Mouse (Mus musculus) brown adipose tissue, adult 24 weeks (tissue): ENCODE measurements around the gene Tex22. TPM values are rescaled to one million over a fixed set of nuclear protein-coding genes. Genes with fewer than 3 reads are reported as not detected.

ENCODE experiments used
- H3K27ac ChIP-seq: fragments of 200-500 bp; replicated peaks from 2 replicates; pipeline ENCODE4 v1.5.1; 2012; ENCODE audit warnings: low read depth, mild to moderate bottlenecking, low read length
- H3K4me1 ChIP-seq: fragments of 200-500 bp; 2 replicates; pipeline ENCODE4 v1.6.1; 2012; ENCODE audit warnings: low read length, mixed read lengths; ENCODE audit not compliant: control insufficient read depth, insufficient read depth, insufficient read length
- H3K4me3 ChIP-seq: fragments of 200-500 bp; 2 replicates; pipeline ENCODE4 v1.5.1; 2012; ENCODE audit warnings: low read depth, mild to moderate bottlenecking, low read length, moderate library complexity; ENCODE audit not compliant: insufficient read depth
- polyA plus RNA-seq: library from polyadenylated mRNA; stranded (reverse); fragments of >200 nt; gene quantifications from 2 replicates; pipeline ENCODE4 v1.2.4, GENCODE M21; 2012; ENCODE audit not compliant: missing spikeins, insufficient read depth, insufficient read length

Tex22 gene
- not detected in 2 replicates for polyA plus RNA-seq

- peak within 1 kb of the TSS; percentile 72 for H3K4me3 ChIP-seq
- peak within 1 kb of the TSS; percentile 90 for H3K27ac ChIP-seq
- H3K4me1 ChIP-seq: no peaks in the 10 kb centered on the region
These were observed at the start of gene Tex22 for GRCm38 (mm10) chr12:113074329-113075062. Gene Tex22, plus strand, starts transcription at chr12:113074502.

DNA sequence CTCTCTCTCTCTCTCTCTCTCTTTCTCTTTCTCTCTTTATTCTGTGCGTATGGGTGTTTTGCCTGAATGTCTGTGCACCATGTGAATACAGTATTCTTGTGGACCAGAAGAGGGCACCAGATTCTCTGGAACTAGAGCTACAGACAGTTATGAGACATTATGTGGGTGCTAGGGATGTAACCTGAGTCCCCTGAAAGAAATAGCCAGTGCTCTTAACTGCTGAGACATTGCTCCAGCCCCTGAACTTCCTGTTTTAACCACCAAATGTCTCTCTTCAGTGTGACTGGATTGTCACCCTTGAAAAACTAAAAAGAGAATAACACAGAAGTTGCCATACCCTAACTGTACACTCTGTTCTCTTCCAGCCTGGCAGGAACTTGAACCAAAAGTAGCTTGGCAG is 47.7 kb upstream of the Tex22 start:
- H3K27ac ChIP-seq: no peak overlapping the region
- no peak overlapping the region for H3K4me3 ChIP-seq
- peaks cover 11% of the 10 kb centered on the region; the same call in 1 of the 2 replicates for H3K4me1 ChIP-seq

DNA sequence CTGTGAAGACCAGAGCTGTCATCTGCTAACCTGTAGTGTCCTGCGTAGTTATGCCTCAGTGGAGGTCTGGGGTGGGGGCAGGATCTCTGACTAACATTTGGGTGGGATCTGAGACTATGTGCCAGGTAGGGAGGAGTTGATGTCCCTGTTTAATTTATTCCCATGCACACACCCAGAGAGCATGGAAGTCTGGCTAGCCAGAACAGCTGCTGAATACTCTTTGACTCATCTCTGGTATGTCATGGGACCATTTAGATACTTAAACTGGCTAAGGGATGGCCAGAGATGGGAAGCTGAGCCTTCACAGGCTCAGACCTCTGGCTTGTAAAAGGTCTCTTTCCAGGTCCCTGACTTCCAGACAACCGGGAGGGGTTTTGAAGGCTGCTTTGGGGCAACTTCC is 46.8 kb upstream of the Tex22 start:
- H3K4me3 ChIP-seq: no peak overlapping the region
- H3K27ac ChIP-seq: no peak overlapping the region
- peaks cover 19% of the 10 kb centered on the region for H3K4me1 ChIP-seq

- no peak overlapping the region for H3K27ac ChIP-seq
- H3K4me3 ChIP-seq: no peak overlapping the region
- peaks cover 19% of the 10 kb centered on the region for H3K4me1 ChIP-seq
These were observed 46.2 kb upstream of the Tex22 start for GRCm38 (mm10) chr12:113028067-113028466.

DNA sequence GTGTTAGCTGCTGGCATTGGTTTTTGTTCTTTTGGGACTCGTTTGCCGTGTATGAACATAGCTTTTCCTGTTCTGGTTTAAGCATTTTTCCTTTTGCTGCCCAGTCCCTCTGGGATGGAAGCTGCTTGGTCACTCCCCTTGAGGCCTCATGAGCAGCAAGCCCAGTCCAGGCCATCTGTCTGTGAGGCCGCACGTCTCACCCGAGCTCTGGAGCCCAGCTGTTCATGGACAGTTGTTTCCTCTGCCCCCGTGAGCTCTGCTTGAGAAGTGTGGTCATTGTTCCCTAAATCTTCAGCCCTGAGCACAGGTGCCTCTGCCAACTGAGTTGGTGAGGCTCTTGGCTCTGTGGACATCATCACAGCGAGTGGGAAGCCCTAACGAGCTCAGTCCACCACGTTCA is 45.4 kb upstream of the Tex22 start:
- no peak overlapping the region for H3K4me3 ChIP-seq
- H3K27ac ChIP-seq: no peak overlapping the region
- peaks cover 19% of the 10 kb centered on the region for H3K4me1 ChIP-seq

- H3K4me3 ChIP-seq: no peak overlapping the region
- H3K4me1 ChIP-seq: peaks cover 19% of the 10 kb centered on the region
- H3K27ac ChIP-seq: no peak overlapping the region
These were observed 44.3 kb upstream of the Tex22 start for GRCm38 (mm10) chr12:113030046-113030445.

DNA sequence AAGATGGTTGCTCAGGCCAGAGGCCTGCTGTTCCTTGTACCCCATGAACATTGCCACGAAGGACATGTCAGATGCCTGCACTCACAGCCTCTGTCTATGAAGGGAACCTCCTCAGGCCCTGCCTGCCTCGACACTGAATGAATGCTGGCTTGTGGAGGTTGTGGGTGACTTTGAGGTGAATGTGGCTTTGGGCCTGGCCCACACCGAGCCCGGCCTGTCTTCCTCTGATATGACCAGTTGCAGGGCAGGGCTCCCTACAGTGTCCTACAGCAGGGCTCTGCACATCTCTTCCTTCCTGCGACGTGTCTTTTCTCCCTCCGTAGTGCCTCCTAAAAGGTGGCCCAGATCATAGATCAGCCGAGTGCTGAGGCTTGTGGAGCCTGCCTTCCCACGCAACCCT is 43.3 kb upstream of the Tex22 start:
- Histone ChIP-seq H3K4me1 (peaks cover 19% of the 10 kb centered on the region), H3K4me3 (no peak overlapping the region), H3K27ac (peak overlapping the region; percentile 79)

DNA sequence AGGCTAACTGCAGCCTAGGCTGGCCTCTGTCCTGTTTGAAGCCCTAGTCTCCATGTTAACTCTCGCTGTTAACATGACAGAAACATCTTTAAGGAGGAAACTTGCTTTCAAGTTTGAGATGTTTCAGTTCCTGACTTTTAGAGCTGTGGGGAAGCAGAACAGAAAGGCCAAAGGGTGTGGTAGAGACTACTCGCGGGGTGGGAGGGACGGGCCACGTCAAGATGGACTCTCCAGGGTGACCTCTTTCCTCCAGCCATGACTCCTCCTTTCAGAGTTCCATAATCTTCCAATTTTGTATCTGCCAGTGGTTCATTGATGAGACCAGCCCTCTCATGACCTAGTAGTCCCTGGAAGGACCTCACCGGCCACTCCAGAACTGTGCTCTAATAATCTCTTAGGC is 42.9 kb upstream of the Tex22 start:
- peak overlapping the region; percentile 79 for H3K27ac ChIP-seq
- no peak overlapping the region for H3K4me3 ChIP-seq
- peaks cover 19% of the 10 kb centered on the region for H3K4me1 ChIP-seq

DNA sequence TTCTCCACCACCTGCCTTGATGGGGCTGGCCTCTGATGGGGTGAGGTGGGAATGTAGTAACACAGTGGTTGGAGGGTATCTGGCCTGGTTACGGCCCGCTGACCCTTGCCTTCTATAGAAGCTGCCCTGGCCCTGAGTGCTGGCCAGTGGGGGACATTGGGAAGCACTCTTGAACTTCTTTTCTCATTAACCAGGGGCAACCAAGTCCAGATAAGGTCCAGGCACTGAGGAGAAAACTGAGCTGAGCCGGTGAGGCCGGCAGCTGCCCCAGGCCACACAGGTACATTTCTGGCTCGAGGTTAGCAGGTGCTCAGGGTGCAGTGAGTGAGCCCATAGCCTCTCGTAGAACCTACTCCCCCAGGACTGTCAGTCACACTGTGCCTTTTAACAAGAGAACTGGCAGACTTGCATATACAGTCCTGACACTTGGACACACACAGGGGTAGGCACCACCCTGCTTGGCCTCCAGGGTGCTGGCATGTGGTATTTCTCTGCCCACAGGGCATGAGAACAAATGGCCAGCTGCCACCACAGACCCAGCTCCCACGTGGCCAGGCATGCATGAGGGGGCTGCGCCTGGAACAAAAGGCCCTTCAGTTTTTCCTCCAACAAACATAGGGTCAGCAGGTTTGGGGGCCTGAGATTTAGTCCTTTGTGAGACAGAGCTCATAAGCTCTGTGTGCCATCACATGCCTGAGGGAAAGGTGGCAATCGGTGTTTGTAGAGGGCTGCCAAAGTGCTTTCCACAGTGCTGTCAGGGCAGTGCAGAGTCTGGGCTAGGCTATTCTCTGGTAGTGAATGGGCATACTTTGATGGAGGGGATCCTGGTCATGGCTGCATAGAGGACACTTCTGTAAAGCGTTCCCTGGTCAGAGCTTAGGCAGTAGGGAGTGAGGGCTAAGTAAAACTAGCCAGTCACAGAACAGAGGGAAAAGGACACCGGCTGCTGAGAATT is 41.7 kb upstream of the Tex22 start:
- H3K4me1 ChIP-seq: peaks cover 19% of the 10 kb centered on the region
- H3K4me3 ChIP-seq: no peak overlapping the region
- no peak overlapping the region for H3K27ac ChIP-seq

DNA sequence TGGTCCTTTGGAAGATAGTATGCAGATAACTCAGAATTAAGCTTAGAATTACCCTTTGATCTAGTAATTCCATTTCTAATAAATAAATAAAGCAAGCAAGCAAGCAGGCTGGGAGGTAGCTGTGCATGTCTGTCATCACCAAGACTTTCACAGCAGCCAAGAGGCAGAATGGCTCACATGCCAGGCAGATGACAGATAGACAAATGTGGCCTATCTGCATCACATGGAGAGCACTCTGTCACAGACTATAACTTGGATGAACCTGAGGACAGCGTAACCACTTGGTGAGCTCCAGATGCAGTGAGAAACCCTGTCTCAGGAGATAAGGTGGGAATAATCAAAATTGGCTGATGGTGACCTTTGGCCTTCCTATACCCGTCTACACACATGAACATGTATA is 39.2 kb upstream of the Tex22 start:
- H3K4me1 ChIP-seq: peaks cover 15% of the 10 kb centered on the region
- H3K4me3 ChIP-seq: no peak overlapping the region
- H3K27ac ChIP-seq: no peak overlapping the region

- Histone ChIP-seq H3K27ac (no peak overlapping the region), H3K4me3 (no peak overlapping the region), H3K4me1 (peaks cover 10% of the 10 kb centered on the region)
These were observed 37.3 kb upstream of the Tex22 start for GRCm38 (mm10) chr12:113036996-113037395.

DNA sequence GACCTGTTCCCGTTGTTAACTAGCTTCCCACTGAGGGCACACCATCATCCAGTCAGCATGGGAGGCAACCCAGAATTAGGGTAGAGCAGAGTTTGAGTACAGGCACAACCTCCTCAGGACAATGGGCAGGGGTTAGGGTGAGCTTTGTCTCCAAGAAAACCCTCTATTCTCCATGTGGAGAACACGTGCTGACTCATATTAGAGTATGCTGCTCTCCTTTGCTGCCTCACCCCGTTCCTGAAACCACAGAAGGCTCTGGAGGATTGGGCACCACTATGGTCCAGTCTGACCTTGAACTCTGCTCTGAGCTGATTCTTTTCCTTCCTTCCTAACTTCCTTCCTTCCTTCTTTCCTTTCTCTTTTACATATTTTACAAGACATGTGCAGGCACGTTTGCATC is 35.9 kb upstream of the Tex22 start:
- H3K4me3 ChIP-seq: no peak overlapping the region
- H3K4me1 ChIP-seq: 0 out of 2 replicates have a peak, but pooled peaks cover 6% of the 10 kb centered on the region
- H3K27ac ChIP-seq: no peak overlapping the region

- Histone ChIP-seq H3K4me3 (no peak overlapping the region), H3K27ac (no peak overlapping the region), H3K4me1 (0 out of 2 replicates have a peak, but pooled peaks cover 6% of the 10 kb centered on the region)
These were observed 32.5 kb upstream of the Tex22 start for GRCm38 (mm10) chr12:113041481-113042439.

- Histone ChIP-seq H3K4me1 (0 out of 2 replicates have a peak, but pooled peaks cover 6% of the 10 kb centered on the region), H3K27ac (no peak overlapping the region), H3K4me3 (no peak overlapping the region)
These were observed 31.8 kb upstream of the Tex22 start for GRCm38 (mm10) chr12:113042543-113042942.
